Mouse (Mus musculus) ES-E14 (cell line): ENCODE measurements at regions not wholly inside any gene's neighbourhood (a gene's known extent, or its start where the extent isn't known, plus 50 kb on each side); places are given as distances from the start of the nearest gene placed in this dataset.

Source experiments
- DNase-seq: peaks from one replicate; pipeline ENCODE4 v3.0.0-alpha.2; 2013; ENCODE audit warnings: low read depth, low spot score
- H3K27ac ChIP-seq: 2 replicates; pipeline ENCODE4 v1.5.1; 2012; ENCODE audit warnings: low read depth, mild to moderate bottlenecking, low read length, moderate library complexity, mixed read lengths; ENCODE audit not compliant: poor library complexity, insufficient read depth, severe bottlenecking
- H3K36me3 ChIP-seq: 2 replicates; pipeline ENCODE4 v1.6.1; 2012; ENCODE audit warnings: mild to moderate bottlenecking, low read length, moderate library complexity, mixed read lengths; ENCODE audit not compliant: control insufficient read depth, poor library complexity, insufficient read depth, severe bottlenecking
- H3K4me1 ChIP-seq, 2 experiments: fragments of 150-350 bp in 1 of 2; sonication (generic) in 1 of 2; 2 replicates each; pipeline ENCODE4 v1.6.1; 2012; ENCODE audit warnings: low read length in 2 of 2, mild to moderate bottlenecking in 1 of 2, mixed read lengths in 1 of 2; ENCODE audit not compliant: control insufficient read depth in 2 of 2, insufficient read depth in 2 of 2, poor library complexity in 1 of 2
- H3K4me3 ChIP-seq, 2 experiments: fragments of 150-350 bp in 1 of 2; sonication (generic) in 1 of 2; 2 replicates each; pipeline ENCODE4 v1.5.1; 2012; ENCODE audit warnings: low read length in 2 of 2, low read depth in 1 of 2, mild to moderate bottlenecking in 1 of 2, mixed read lengths in 1 of 2; ENCODE audit not compliant: insufficient read depth in 1 of 2, poor library complexity in 1 of 2, severe bottlenecking in 1 of 2
- H3K9ac ChIP-seq: 2 replicates; pipeline ENCODE4 v1.6.1; 2012; ENCODE audit warnings: low read depth, mild to moderate bottlenecking, low read length, mixed read lengths; ENCODE audit not compliant: poor library complexity, insufficient read depth, severe bottlenecking
- H3K9me3 ChIP-seq: fragments of 150-350 bp; sonication (generic); 2 replicates; pipeline ENCODE4 v1.6.1; 2012; ENCODE audit warnings: low read depth, mild to moderate bottlenecking, low read length; ENCODE audit not compliant: control insufficient read depth, insufficient read depth
- CHD2 ChIP-seq: IDR thresholded peaks from 2 replicates; pipeline ENCODE4 v1.6.1; 2014; ENCODE audit warnings: mild to moderate bottlenecking, low read depth, low read length, inconsistent platforms
- HCFC1 ChIP-seq: IDR thresholded peaks from 2 replicates; pipeline ENCODE4 v1.6.1; 2012; ENCODE audit warnings: low read length, inconsistent platforms, borderline replicate concordance; ENCODE audit not compliant: insufficient read depth
- MAFK ChIP-seq: IDR thresholded peaks from 2 replicates; pipeline ENCODE4 v1.6.1; 2014; ENCODE audit warnings: mild to moderate bottlenecking, low read depth, low read length, inconsistent platforms; ENCODE audit not compliant: insufficient read depth
- ZC3H11A ChIP-seq: IDR thresholded peaks from 2 replicates; pipeline ENCODE4 v1.6.1; 2012; ENCODE audit warnings: low read depth, mild to moderate bottlenecking, inconsistent platforms, low read length, borderline replicate concordance
- ZNF384 ChIP-seq: IDR thresholded peaks from 2 replicates; pipeline ENCODE4 v1.6.1; 2012; ENCODE audit warnings: low read depth, low read length, inconsistent platforms
- in situ Hi-C, 2 experiments: fragments of 600-800 bp; cut with MboI; formaldehyde crosslinking; loops; one replicate each; pipeline ENCODE4 v1.15.1; 2025; ENCODE audit warnings: low sequenced_read_pairs in 2 of 2, inconsistent platforms in 1 of 2; ENCODE audit not compliant: unreplicated experiment in 2 of 2

DNA sequence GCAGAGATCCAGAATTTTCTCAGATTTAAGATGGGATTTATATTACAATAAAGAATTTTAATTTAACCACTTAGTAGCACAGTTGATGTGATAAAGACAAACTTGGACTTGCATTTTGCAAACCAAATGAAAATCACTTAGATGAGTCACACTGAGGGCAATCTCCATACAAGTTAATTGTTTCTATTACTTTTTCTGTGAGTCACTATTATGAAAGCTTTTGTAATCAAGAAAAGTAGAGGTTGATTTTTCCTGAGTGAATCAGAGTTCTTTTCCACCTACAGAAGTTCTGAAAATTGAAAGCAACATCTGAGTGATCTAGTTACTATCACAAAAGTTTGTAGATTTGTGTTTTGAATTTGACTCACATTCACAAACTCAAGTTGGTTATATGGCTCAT, 188.1 kb downstream of the Aldoart1 start:
- Histone ChIP-seq H3K9ac (no peak overlapping the region), H3K4me1 (no peaks in the 10 kb centered on the region), H3K27ac (no peak overlapping the region), H3K4me3 (no peak overlapping the region), H3K9me3 (no peaks in the 10 kb centered on the region), H3K36me3 (no peaks in the 10 kb centered on the region)
- in situ Hi-C loops = no loop called here
- DNase-seq = no peak
- TF ChIP-seq ZNF384 (no peak), CHD2 (no peak), ZC3H11A (no peak), MAFK (no peak), HCFC1 (no peak)

DNA sequence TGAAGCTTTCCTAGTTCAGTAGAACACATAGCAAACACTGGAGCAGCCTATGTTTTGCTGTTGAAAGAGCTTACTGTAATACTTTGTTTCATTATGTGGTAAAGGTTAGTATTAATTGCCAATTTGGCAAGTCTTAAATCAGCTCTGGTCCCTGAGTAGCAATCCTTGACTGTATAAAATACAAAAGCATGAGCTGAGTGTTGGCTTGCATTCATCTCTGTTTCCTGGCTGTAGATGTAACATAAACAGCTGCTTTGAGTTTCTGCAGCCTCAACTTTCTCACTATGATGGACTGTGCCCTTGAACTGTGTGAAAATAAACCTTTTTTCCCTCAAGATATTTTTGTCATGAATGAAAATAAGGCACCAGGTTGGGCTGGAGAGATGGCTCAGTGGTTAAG, 190.0 kb downstream of the Aldoart1 start:
- TF ChIP-seq ZNF384 (no peak), MAFK (no peak), HCFC1 (no peak), ZC3H11A (no peak), CHD2 (no peak)
- Histone ChIP-seq H3K4me3 (no peak overlapping the region), H3K9ac (no peak overlapping the region), H3K36me3 (no peaks in the 10 kb centered on the region), H3K9me3 (no peaks in the 10 kb centered on the region), H3K4me1 (no peaks in the 10 kb centered on the region), H3K27ac (no peak overlapping the region)
- in situ Hi-C loops = no loop called here
- no peak for DNase-seq

DNA sequence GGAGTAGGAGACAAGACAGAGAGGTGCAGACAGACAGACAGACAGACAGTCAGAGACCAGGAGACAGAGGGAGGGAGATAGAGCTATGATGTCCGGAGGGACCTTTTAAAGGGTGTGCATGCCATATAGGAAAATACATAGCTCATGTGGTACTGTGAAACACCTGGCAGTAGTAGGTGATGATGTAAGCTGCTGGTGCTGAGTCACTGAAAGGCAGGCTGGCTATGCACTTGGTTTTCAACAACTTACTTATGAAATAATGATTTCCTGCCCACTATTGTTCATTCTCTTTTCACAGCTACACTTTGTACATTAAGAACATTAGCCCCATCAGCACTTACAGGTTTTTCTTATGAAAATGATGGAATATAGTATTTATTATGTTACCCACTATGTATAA, 196.2 kb downstream of the Aldoart1 start:
- no peaks in the 10 kb centered on the region for H3K4me1 ChIP-seq
- no peak overlapping the region for H3K9ac ChIP-seq
- TF ChIP-seq ZNF384 (no peak), CHD2 (no peak), ZC3H11A (no peak), HCFC1 (no peak), MAFK (no peak)
- H3K36me3 ChIP-seq = no peaks in the 10 kb centered on the region
- no peak overlapping the region for H3K27ac ChIP-seq
- in situ Hi-C loops = no loop called here
- DNase-seq = no peak
- H3K4me3 ChIP-seq = no peak overlapping the region
- H3K9me3 ChIP-seq = no peaks in the 10 kb centered on the region

DNA sequence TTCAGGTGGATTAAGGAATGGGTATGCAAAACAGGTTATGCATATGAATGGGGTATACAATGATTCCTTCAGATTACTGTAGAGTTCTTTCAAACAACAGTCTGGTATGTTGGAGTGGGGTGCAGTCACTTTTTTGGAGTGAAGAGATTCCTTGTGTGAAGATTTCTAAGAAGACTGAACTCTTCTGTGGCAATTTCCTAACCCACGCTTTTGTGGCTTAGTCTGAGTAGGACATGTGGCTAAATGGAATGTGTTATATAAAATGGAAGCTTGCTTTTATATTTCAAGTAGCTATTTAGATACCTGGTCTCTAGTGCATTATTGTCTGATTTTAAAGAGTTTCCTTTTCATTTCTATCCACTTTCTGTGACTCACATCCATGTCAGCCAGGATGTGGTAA, 205.3 kb downstream of the Aldoart1 start:
- Histone ChIP-seq H3K4me3 (no peak overlapping the region), H3K9me3 (no peaks in the 10 kb centered on the region), H3K27ac (no peak overlapping the region), H3K36me3 (no peaks in the 10 kb centered on the region), H3K9ac (no peak overlapping the region), H3K4me1 (no peaks in the 10 kb centered on the region)
- TF ChIP-seq MAFK = no peak
- TF ChIP-seq HCFC1 = no peak
- in situ Hi-C loops = no loop called here
- no peak for DNase-seq

DNA sequence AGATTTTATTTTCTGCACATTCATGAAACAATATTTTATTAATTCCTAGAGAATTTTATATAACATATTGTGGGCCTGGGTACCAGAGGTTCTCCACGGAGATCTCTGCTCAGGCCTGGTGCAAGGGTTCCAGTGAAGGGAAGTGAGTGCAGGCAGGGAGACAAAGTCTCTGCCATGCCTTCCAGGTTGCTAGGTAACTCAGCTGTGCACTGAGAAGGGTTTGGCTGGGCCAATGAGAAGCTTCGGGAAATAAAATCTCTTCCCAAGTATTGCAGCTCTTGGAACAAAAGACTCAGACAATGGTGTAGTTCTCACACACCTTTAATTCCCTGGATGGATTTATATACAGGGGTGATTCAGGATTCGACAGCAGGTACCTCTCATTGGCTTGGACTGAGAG, 223.0 kb downstream of the Aldoart1 start:
- H3K27ac ChIP-seq = no peak overlapping the region
- in situ Hi-C loops = no loop called here
- H3K4me1 ChIP-seq = no peaks in the 10 kb centered on the region
- H3K9ac ChIP-seq = no peak overlapping the region
- no peaks in the 10 kb centered on the region for H3K36me3 ChIP-seq
- DNase-seq = no peak
- no peaks in the 10 kb centered on the region for H3K9me3 ChIP-seq
- TF ChIP-seq ZC3H11A = no peak
- no peak for TF ChIP-seq MAFK
- TF ChIP-seq HCFC1 = no peak
- TF ChIP-seq CHD2 = no peak
- TF ChIP-seq ZNF384 = no peak
- no peak overlapping the region for H3K4me3 ChIP-seq
